Comparison of ENCODE assay signal across 9 mouse cellular contexts in the genomic region with DNA sequence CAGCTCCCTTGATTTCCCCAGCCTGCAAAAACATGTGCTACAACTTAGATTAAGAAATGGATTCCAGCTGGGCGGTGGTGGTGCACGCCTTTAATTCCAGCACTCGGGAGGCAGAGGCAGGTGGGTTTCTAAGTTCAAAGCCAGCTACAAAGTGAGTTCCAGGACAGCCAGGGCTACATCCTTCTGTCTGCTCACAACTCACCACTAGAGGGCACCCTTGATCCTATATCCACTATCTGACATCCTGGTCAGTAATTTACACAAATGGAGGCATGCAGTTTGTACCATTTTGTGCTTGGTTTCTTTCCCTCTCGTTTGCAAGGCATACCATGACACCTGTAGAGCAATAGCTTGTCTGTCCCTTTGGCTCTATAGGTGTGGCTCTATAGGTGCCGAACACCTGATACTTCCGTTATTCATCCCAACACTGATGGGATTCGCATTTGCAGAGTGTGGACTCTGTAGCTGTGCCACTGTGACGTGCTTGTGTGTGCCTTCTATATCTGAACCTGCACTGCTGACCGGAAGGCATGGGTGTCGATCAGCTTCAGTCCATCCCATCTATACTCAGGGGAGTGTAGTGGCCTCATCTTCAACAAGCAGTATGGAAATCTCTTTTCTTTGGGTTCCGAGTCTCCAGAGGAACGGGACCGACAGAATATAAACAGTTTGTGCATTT.
DNase-seq lines count a peak whose midpoint lies in the region; ATAC-seq and TF ChIP-seq lines count a peak whose summit lies in the region.
"Had no signal": no experiment of that assay in that cellular context is flagged by ENCODE, and none has a peak within 500 bp of the region (broad histone marks: within the 10 kb centered on the region; RNA-seq: fewer than 3 reads in every experiment).

No protein-coding gene starts in this region.

- peak; percentile 85 for DNase-seq in adrenal gland, postnatal 14 days
- DNase-seq in embryonic facial prominence, embryonic 10.5 days (ENCODE audit: low spot score) = peak; percentile 66
- peak; percentile 68 to 69 for DNase-seq in heart, postnatal 36 days
- peak; percentile 84 for DNase-seq in layer of hippocampus, adult 11-12 months (ENCODE audit: low spot score)
- peak; percentile 61 for DNase-seq in retina, adult 2 months (ENCODE audit: low read depth, low spot score)
- DNase-seq in thymus, postnatal 4 days = peak; percentile 72

- no peak for TF ChIP-seq EP300 in ES-Bruce4 (IDR thresholded peaks at IDR 0.05; ENCODE audit: insufficient read depth, low read depth, low read length)

- no peaks in the 10 kb centered on the region for H3K9me3 ChIP-seq in ES-Bruce4 (replicated peaks; ENCODE audit: control insufficient read depth, insufficient read depth, low read length, poor library complexity, severe bottlenecking)
- no peaks in the 10 kb centered on the region for H3K9me3 ChIP-seq in embryonic facial prominence, embryonic 10.5 days
- H3K9me3 ChIP-seq in lung, embryonic 16.5 days (ENCODE audit: control insufficient read depth, low read length) = no peaks in the 10 kb centered on the region
- H3K9me3 ChIP-seq: heart, embryonic 13.5 days had no signal

- no peak overlapping the region for H3K4me3 ChIP-seq in ES-Bruce4 (ENCODE audit: low read depth, low read length)
- no peak overlapping the region for H3K4me3 ChIP-seq in embryonic facial prominence, embryonic 10.5 days
- H3K4me3 ChIP-seq in lung, embryonic 16.5 days (ENCODE audit: low read length) = no peak overlapping the region
- H3K4me3 ChIP-seq: heart, embryonic 13.5 days had no signal

- no peak overlapping the region for H3K27ac ChIP-seq in ES-Bruce4 (ENCODE audit: insufficient read depth, low read length)
- no peak overlapping the region for H3K27ac ChIP-seq in embryonic facial prominence, embryonic 10.5 days (replicated peaks)
- no peak overlapping the region for H3K27ac ChIP-seq in lung, embryonic 16.5 days (ENCODE audit: low read length)
- H3K27ac ChIP-seq: heart, embryonic 13.5 days had no signal

- H3K27me3 ChIP-seq in ES-Bruce4 (ENCODE audit: control insufficient read depth, insufficient read depth, low read length, poor library complexity, severe bottlenecking) = no peaks in the 10 kb centered on the region
- no peaks in the 10 kb centered on the region for H3K27me3 ChIP-seq in embryonic facial prominence, embryonic 10.5 days (replicated peaks; ENCODE audit: low read depth, poor library complexity, severe bottlenecking)
- no peaks in the 10 kb centered on the region for H3K27me3 ChIP-seq in lung, embryonic 16.5 days (ENCODE audit: control insufficient read depth, insufficient read depth, low read depth, low read length)

- no peak for TF ChIP-seq POLR2A in ES-Bruce4 (IDR thresholded peaks at IDR 0.05; ENCODE audit: insufficient read depth, low read length)

- H3K9ac ChIP-seq in ES-Bruce4 (ENCODE audit: low read depth, poor library complexity, severe bottlenecking) = no peak overlapping the region
- no peak overlapping the region for H3K9ac ChIP-seq in lung, embryonic 16.5 days (ENCODE audit: low read length)
- H3K9ac ChIP-seq: heart, embryonic 13.5 days had no signal

- no peaks in the 10 kb centered on the region for H3K36me3 ChIP-seq in ES-Bruce4 (ENCODE audit: control insufficient read depth, insufficient read depth, low read length, poor library complexity, severe bottlenecking)
- no peaks in the 10 kb centered on the region for H3K36me3 ChIP-seq in embryonic facial prominence, embryonic 10.5 days (replicated peaks)
- no peaks in the 10 kb centered on the region for H3K36me3 ChIP-seq in lung, embryonic 16.5 days (ENCODE audit: control insufficient read depth, insufficient read depth, low read length)
- H3K36me3 ChIP-seq: heart, embryonic 13.5 days had no signal

- peak; percentile 60; the same call in 1 of the 2 replicates for ATAC-seq in lung, embryonic 16.5 days (ENCODE audit: low read depth)

- H3K4me1 ChIP-seq in ES-Bruce4 (ENCODE audit: control insufficient read depth, insufficient read depth, low read length) = no peaks in the 10 kb centered on the region
- H3K4me1 ChIP-seq in embryonic facial prominence, embryonic 10.5 days = peaks cover 10% of the 10 kb centered on the region
- peaks cover 7% of the 10 kb centered on the region; the same call in 1 of the 2 replicates for H3K4me1 ChIP-seq in lung, embryonic 16.5 days (replicated peaks; ENCODE audit: control insufficient read depth, insufficient read depth, low read length)

- H3K4me2 ChIP-seq in lung, embryonic 16.5 days (ENCODE audit: low read depth, low read length) = no peak overlapping the region
- H3K4me2 ChIP-seq: heart, embryonic 13.5 days had no signal

- 76% methylated on average over 13 of the region's 13 CpGs for WGBS in embryonic facial prominence, embryonic 10.5 days
- 64% methylated on average over 13 of the region's 13 CpGs for WGBS in lung, embryonic 16.5 days

- TF ChIP-seq CTCF in ES-Bruce4 (IDR thresholded peaks at IDR 0.05; ENCODE audit: low read depth, low read length) = peak; percentile 38

- intact Hi-C loops in heart, postnatal 36 days (cut with DNase I) = loop anchor here (1.0 to 5.0 kb wide), 4 partner anchors 37 to 247 kb away; no protein-coding TSS in a partner anchor
